Mouse (Mus musculus) MEL (cell line): ENCODE measurements around the gene Pitpnc1. TPM values are rescaled to one million over a fixed set of nuclear protein-coding genes. Genes with fewer than 3 reads are reported as not detected.

Experiments used
- DNase-seq: peaks from one replicate; pipeline ENCODE4 v3.0.0; 2011; ENCODE audit warnings: low read depth, low spot score
- H3K27ac ChIP-seq: 2 replicates; pipeline ENCODE4 v1.5.1; 2012; ENCODE audit warnings: low read depth, mild to moderate bottlenecking, control low read depth, low read length, moderate library complexity; ENCODE audit not compliant: control insufficient read depth
- H3K27me3 ChIP-seq, 2 experiments: fragments of 150-350 bp in 1 of 2; sonication (generic) in 1 of 2; 2 replicates each; pipeline ENCODE4 v1.6.1; 2012; ENCODE audit warnings: low read length in 2 of 2, mild to moderate bottlenecking in 2 of 2, improper control_type of control experiment in 1 of 2, moderate library complexity in 1 of 2; ENCODE audit not compliant: insufficient read depth in 2 of 2, control insufficient read depth in 1 of 2
- H3K36me3 ChIP-seq, 2 experiments: 2 replicates each; pipeline ENCODE4 v1.6.1; 2012 to 2014; ENCODE audit warnings: low read length in 2 of 2, improper control_type of control experiment in 1 of 2, inconsistent platforms in 1 of 2, mild to moderate bottlenecking in 1 of 2; ENCODE audit not compliant: insufficient read depth in 2 of 2, control insufficient read depth in 1 of 2
- H3K4me1 ChIP-seq, 2 experiments: fragments of 150-350 bp in 1 of 2; sonication (generic) in 1 of 2; 2 replicates each; pipeline ENCODE4 v1.6.1; 2012; ENCODE audit warnings: low read length in 2 of 2, improper control_type of control experiment in 1 of 2, mild to moderate bottlenecking in 1 of 2; ENCODE audit not compliant: insufficient read depth in 2 of 2, control insufficient read depth in 1 of 2
- H3K4me3 ChIP-seq, 2 experiments: fragments of 150-350 bp in 1 of 2; sonication (generic) in 1 of 2; 2 replicates each; pipeline ENCODE4 v1.5.1; 2012; ENCODE audit warnings: low read depth in 2 of 2, low read length in 2 of 2, mild to moderate bottlenecking in 2 of 2, moderate library complexity in 2 of 2, control low read depth in 1 of 2, improper control_type of control experiment in 1 of 2; ENCODE audit not compliant: control insufficient read depth in 1 of 2, insufficient read depth in 1 of 2
- H3K79me2 ChIP-seq: 2 replicates; pipeline ENCODE4 v1.6.1; 2012; ENCODE audit warnings: mild to moderate bottlenecking, low read length, moderate library complexity; ENCODE audit not compliant: control insufficient read depth, poor library complexity, insufficient read depth
- H3K9ac ChIP-seq: 2 replicates; pipeline ENCODE4 v1.6.1; 2012; ENCODE audit warnings: low read depth, mild to moderate bottlenecking, control low read depth, low read length, moderate library complexity; ENCODE audit not compliant: control insufficient read depth, poor library complexity, severe bottlenecking
- H3K9me3 ChIP-seq: fragments of 150-350 bp; sonication (generic); replicated peaks from 2 replicates; pipeline ENCODE4 v1.6.1; 2012; ENCODE audit warnings: mild to moderate bottlenecking, low read length, improper control_type of control experiment, moderate library complexity; ENCODE audit not compliant: insufficient read depth
- BHLHE40 ChIP-seq: IDR thresholded peaks from 2 replicates; pipeline ENCODE4 v1.6.1; 2012; ENCODE audit warnings: low read depth, mild to moderate bottlenecking, inconsistent platforms, low read length, improper control_type of control experiment, borderline replicate concordance
- CHD1 ChIP-seq: IDR thresholded peaks from 2 replicates; pipeline ENCODE4 v1.6.1; 2012; ENCODE audit warnings: low read depth, mild to moderate bottlenecking, inconsistent platforms, low read length, improper control_type of control experiment
- CHD2 ChIP-seq: IDR thresholded peaks from 2 replicates; pipeline ENCODE4 v1.6.1; 2011; ENCODE audit warnings: low read length, improper control_type of control experiment
- CTCF ChIP-seq, 3 experiments: IDR thresholded peaks in 2 of 3; conservative IDR thresholded peaks in 1 of 3; 2 replicates each; pipeline ENCODE4 v1.5.1; 2011 to 2012; ENCODE audit warnings: low read length in 3 of 3, low read depth in 2 of 3, mild to moderate bottlenecking in 2 of 3, improper control_type of control experiment in 1 of 3, inconsistent platforms in 1 of 3, mixed read lengths in 1 of 3, moderate library complexity in 1 of 3; ENCODE audit not compliant: control insufficient read depth in 1 of 3, insufficient read depth in 1 of 3, poor library complexity in 1 of 3, severe bottlenecking in 1 of 3
- E2F4 ChIP-seq: IDR thresholded peaks from 2 replicates; pipeline ENCODE4 v1.6.1; 2011; ENCODE audit warnings: low read depth, low read length, improper control_type of control experiment, borderline replicate concordance
- ELF1 ChIP-seq: IDR thresholded peaks from 2 replicates; pipeline ENCODE4 v1.6.1; 2014; ENCODE audit warnings: low read depth, mild to moderate bottlenecking, inconsistent platforms, low read length, improper control_type of control experiment, moderate library complexity
- EP300 ChIP-seq, 2 experiments: IDR thresholded peaks; 2 replicates each; pipeline ENCODE4 v1.6.1; 2011; ENCODE audit warnings: improper control_type of control experiment in 2 of 2, low read length in 2 of 2, low read depth in 1 of 2, mild to moderate bottlenecking in 1 of 2
- ETS1 ChIP-seq: IDR thresholded peaks from 2 replicates; pipeline ENCODE4 v1.6.1; 2012; ENCODE audit warnings: low read depth, mild to moderate bottlenecking, inconsistent platforms, low read length, improper control_type of control experiment, moderate library complexity
- GABPA ChIP-seq: IDR thresholded peaks from 2 replicates; pipeline ENCODE4 v1.6.1; 2012; ENCODE audit warnings: low read depth, mild to moderate bottlenecking, inconsistent platforms, low read length, improper control_type of control experiment, moderate library complexity
- GATA1 ChIP-seq: IDR thresholded peaks from 2 replicates; pipeline ENCODE4 v1.6.1; 2011; ENCODE audit warnings: low read depth, low read length, improper control_type of control experiment
- HCFC1 ChIP-seq: IDR thresholded peaks from 2 replicates; pipeline ENCODE4 v1.6.1; 2012; ENCODE audit warnings: low read depth, mild to moderate bottlenecking, inconsistent platforms, low read length, improper control_type of control experiment, moderate library complexity
- JUND ChIP-seq: IDR thresholded peaks from 2 replicates; pipeline ENCODE4 v1.6.1; 2011; ENCODE audit warnings: low read depth, mild to moderate bottlenecking, improper control_type of control experiment, low read length
- MAFK ChIP-seq: IDR thresholded peaks from 2 replicates; pipeline ENCODE4 v1.6.1; 2011; ENCODE audit warnings: low read depth, mild to moderate bottlenecking, low read length, improper control_type of control experiment, borderline replicate concordance
- MAX ChIP-seq: IDR thresholded peaks from 2 replicates; pipeline ENCODE4 v1.6.1; 2011; ENCODE audit warnings: low read length, improper control_type of control experiment
- MXI1 ChIP-seq: IDR thresholded peaks from 2 replicates; pipeline ENCODE4 v1.6.1; 2011; ENCODE audit warnings: mild to moderate bottlenecking, low read depth, low read length, improper control_type of control experiment
- MYB ChIP-seq: IDR thresholded peaks from 2 replicates; pipeline ENCODE4 v1.6.1; 2011; ENCODE audit warnings: mild to moderate bottlenecking, low read depth, low read length, improper control_type of control experiment
- MYC ChIP-seq: IDR thresholded peaks from 2 replicates; pipeline ENCODE4 v1.6.1; 2011; ENCODE audit warnings: low read depth, mild to moderate bottlenecking, low read length, improper control_type of control experiment, moderate library complexity
- NELFE ChIP-seq: IDR thresholded peaks from 2 replicates; pipeline ENCODE4 v1.6.1; 2011; ENCODE audit warnings: low read depth, low read length, improper control_type of control experiment
- POLR2A ChIP-seq, 2 experiments: IDR thresholded peaks; 2 replicates each; pipeline ENCODE4 v1.6.1; 2011 to 2012; ENCODE audit warnings: low read length in 2 of 2, mild to moderate bottlenecking in 2 of 2, control low read depth in 1 of 2, improper control_type of control experiment in 1 of 2, low read depth in 1 of 2, moderate library complexity in 1 of 2; ENCODE audit not compliant: control insufficient read depth in 1 of 2, insufficient read depth in 1 of 2, poor library complexity in 1 of 2
- POLR2AphosphoS2 ChIP-seq: IDR thresholded peaks from 2 replicates; pipeline ENCODE4 v1.6.1; 2011; ENCODE audit warnings: low read length, improper control_type of control experiment
- RAD21 ChIP-seq: IDR thresholded peaks from 2 replicates; pipeline ENCODE4 v1.6.1; 2011; ENCODE audit warnings: mild to moderate bottlenecking, low read depth, low read length, improper control_type of control experiment
- RCOR1 ChIP-seq: IDR thresholded peaks from 2 replicates; pipeline ENCODE4 v1.6.1; 2012; ENCODE audit warnings: low read depth, mild to moderate bottlenecking, inconsistent platforms, low read length, improper control_type of control experiment
- SIN3A ChIP-seq: IDR thresholded peaks from 2 replicates; pipeline ENCODE4 v1.6.1; 2012; ENCODE audit warnings: low read length, improper control_type of control experiment, inconsistent platforms
- SMC3 ChIP-seq: IDR thresholded peaks from 2 replicates; pipeline ENCODE4 v1.6.1; 2011; ENCODE audit warnings: low read depth, low read length, improper control_type of control experiment
- TAL1 ChIP-seq: IDR thresholded peaks from 2 replicates; pipeline ENCODE4 v1.6.1; 2012; ENCODE audit warnings: mild to moderate bottlenecking, inconsistent platforms, low read length, moderate library complexity, mixed read lengths
- TBP ChIP-seq: IDR thresholded peaks from 2 replicates; pipeline ENCODE4 v1.8.0; 2011; ENCODE audit warnings: low read depth, low read length, improper control_type of control experiment
- TCF12 ChIP-seq: IDR thresholded peaks from 2 replicates; pipeline ENCODE4 v1.6.1; 2014; ENCODE audit warnings: low read depth, mild to moderate bottlenecking, inconsistent platforms, low read length, improper control_type of control experiment, moderate library complexity
- USF1 ChIP-seq: IDR thresholded peaks from 2 replicates; pipeline ENCODE4 v1.6.1; 2014; ENCODE audit warnings: low read depth, mild to moderate bottlenecking, inconsistent platforms, low read length, improper control_type of control experiment, moderate library complexity
- USF2 ChIP-seq, 2 experiments: IDR thresholded peaks; 2 replicates each; pipeline ENCODE4 v1.6.1; 2011 to 2012; ENCODE audit warnings: improper control_type of control experiment in 2 of 2, low read length in 2 of 2, borderline replicate concordance in 1 of 2, inconsistent platforms in 1 of 2, low read depth in 1 of 2, mild to moderate bottlenecking in 1 of 2; ENCODE audit not compliant: insufficient read depth in 1 of 2
- ZKSCAN1 ChIP-seq: IDR thresholded peaks from 2 replicates; pipeline ENCODE4 v1.6.1; 2012; ENCODE audit warnings: low read depth, mild to moderate bottlenecking, inconsistent platforms, low read length, improper control_type of control experiment, moderate library complexity
- ZMIZ1 ChIP-seq: IDR thresholded peaks from 2 replicates; pipeline ENCODE4 v1.6.1; 2012; ENCODE audit warnings: low read depth, mild to moderate bottlenecking, inconsistent platforms, low read length, improper control_type of control experiment, moderate library complexity
- polyA plus RNA-seq, 2 experiments: library from polyadenylated mRNA; stranded (reverse) in 1 of 2; unstranded in 1 of 2; fragments of >175 nt in 1 of 2; fragments of >200 nt in 1 of 2; gene quantifications; 2 replicates each; pipeline versions ENCODE4 v1.2.1 to v1.2.4; 2012; ENCODE audit warnings: low replicate concordance in 2 of 2, low read depth in 1 of 2; ENCODE audit not compliant: insufficient read length in 2 of 2, insufficient read depth in 1 of 2, missing spikeins in 1 of 2
- total RNA-seq: library from RNA; depleted of rRNA; stranded (reverse); fragments of 300-350 nt; gene quantifications from 2 replicates; pipeline ENCODE4 v1.2.3, GENCODE M21; 2012

The Pitpnc1 gene
- total and polyA plus RNA-seq, 3 experiments = 19.3 to 25.3 TPM; not detected in 1

- TF ChIP-seq BHLHE40 (peak; percentile 93), SIN3A (0 out of 2 replicates have a peak, but pooled peaks have one; percentile 27), RAD21 (no peak), ELF1 (no peak), GABPA (no peak)
Observed at GRCm38 (mm10) chr11:107422356-107422754, 48.1 kb downstream of the Pitpnc1 start (continued).

DNA sequence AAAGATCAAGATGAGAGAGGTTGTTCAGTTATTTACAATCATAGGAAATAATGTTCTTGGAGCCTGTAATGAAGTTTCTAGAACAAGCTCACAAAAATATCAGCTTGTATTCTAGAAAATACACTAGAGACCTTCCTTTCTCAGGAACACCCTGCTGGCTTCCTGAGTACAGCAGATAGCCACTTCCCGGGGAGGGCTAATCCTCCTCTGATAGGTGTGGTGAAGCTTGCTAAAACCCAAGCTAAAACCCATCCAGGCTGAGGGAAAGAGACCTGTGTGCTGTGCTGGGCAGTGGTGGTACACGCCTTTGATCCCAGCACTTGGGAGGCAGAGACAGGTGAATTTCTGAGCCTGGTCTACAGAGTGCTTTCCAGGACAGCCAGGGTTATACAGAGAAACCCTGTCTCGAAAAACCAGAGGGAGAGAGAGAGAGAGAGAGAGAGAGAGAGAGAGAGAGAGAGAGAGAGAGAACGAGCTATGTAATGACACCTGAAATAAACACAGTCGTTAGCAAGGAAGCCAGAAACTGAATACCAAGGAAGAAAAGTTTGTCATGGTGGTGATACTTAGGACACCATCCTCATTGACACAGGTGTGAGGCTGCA, 48.6 kb downstream of the Pitpnc1 start:
- Histone ChIP-seq H3K4me1 (peaks cover 23 to 47% of the 10 kb centered on the region in 2 experiments), H3K36me3 (peaks cover 0 to 41% of the 10 kb centered on the region in 2 experiments; a peak in 2 of 4 replicates), H3K79me2 (peaks cover 45% of the 10 kb centered on the region), H3K9me3 (no peaks in the 10 kb centered on the region), H3K27ac (peak overlapping the region; percentile 89), H3K27me3 (no peaks in the 10 kb centered on the region), H3K9ac (peak overlapping the region; percentile 54), H3K4me3 (peak overlapping the region; percentile 15 to 22; a peak in 2 of 4 replicates)
- TF ChIP-seq TAL1 = no peak; the same call in 1 of the 2 replicates
- peak in 1 of 2 experiments; percentile 74; a peak in 2 of 4 replicates for TF ChIP-seq POLR2A (IDR thresholded peaks at IDR 0.05; ENCODE audit: control insufficient read depth in 1 of 2, insufficient read depth in 1 of 2, low read depth in 1 of 2, low read length in 2 of 2, poor library complexity in 1 of 2)
- peak; percentile 48; the same call in 1 of the 2 replicates for TF ChIP-seq HCFC1
- TF ChIP-seq SMC3 = no peak; the same call in 1 of the 2 replicates
- TF ChIP-seq RCOR1 = peak; percentile 68
- TF ChIP-seq ETS1 = peak; percentile 75
- 0 out of 2 replicates have a peak, but pooled peaks have one; percentile 23 for TF ChIP-seq MYC
- peak; percentile 53; the same call in 1 of the 2 replicates for TF ChIP-seq ELF1
- TF ChIP-seq EP300 (IDR thresholded peaks at IDR 0.05; ENCODE audit: low read depth in 1 of 2, low read length in 2 of 2) = peak; percentile 63 to 78; a peak in 3 of 4 replicates
- TF ChIP-seq MAX = peak; percentile 53
- TF ChIP-seq ZKSCAN1 = no peak
- TF ChIP-seq POLR2AphosphoS2 = 0 out of 2 replicates have a peak, but pooled peaks have one; percentile 58
- TF ChIP-seq CHD2 = no peak
- TF ChIP-seq E2F4 = no peak
- no peak for TF ChIP-seq MAFK
- peak; percentile 89 for TF ChIP-seq TBP
- TF ChIP-seq TCF12 = peak; percentile 47
- peak; percentile 13; the same call in 1 of the 2 replicates for TF ChIP-seq MXI1
- peak; percentile 25; the same call in 1 of the 2 replicates for TF ChIP-seq CHD1
- peak; percentile 90 for TF ChIP-seq JUND
- TF ChIP-seq GATA1 = peak; percentile 68
- TF ChIP-seq NELFE = peak; percentile 61; the same call in 1 of the 2 replicates
- 0 out of 2 replicates have a peak, but pooled peaks have one; percentile 15 for TF ChIP-seq MYB
- no peak for TF ChIP-seq USF2 (IDR thresholded peaks at IDR 0.05; ENCODE audit: borderline replicate concordance in 1 of 2, insufficient read depth in 1 of 2, low read depth in 1 of 2, low read length in 2 of 2)
- peak; percentile 66 for TF ChIP-seq SIN3A
- TF ChIP-seq RAD21 = no peak
- TF ChIP-seq CTCF (IDR thresholded peaks at IDR 0.05 in 2 of 3, conservative IDR thresholded peaks at IDR 0.05 in 1 of 3; ENCODE audit: control insufficient read depth in 1 of 3, insufficient read depth in 1 of 3, low read depth in 2 of 3, low read length in 3 of 3, poor library complexity in 1 of 3, severe bottlenecking in 1 of 3) = no peak
- TF ChIP-seq ZMIZ1 = peak; percentile 63; the same call in 1 of the 2 replicates
- no peak for TF ChIP-seq USF1
- peak; percentile 89 for DNase-seq
